Mouse (Mus musculus): ENCODE data around the gene Prkar1b.

Gene Prkar1b

GRCm38 (mm10) chr5:139066861-139067614 lies 82.8 kb downstream of the Prkar1b start:
- DNase-seq (ENCODE audit: low spot score): no peak

GRCm38 (mm10) chr5:139064611-139065010 lies 85.2 kb downstream of the Prkar1b start:
- no peak for DNase-seq (ENCODE audit: low spot score)

- no peak for DNase-seq (ENCODE audit: low spot score)
Observed at GRCm38 (mm10) chr5:139061680-139062079, 88.1 kb downstream of the Prkar1b start.

GRCm38 (mm10) chr5:139060460-139061051 lies 89.2 kb downstream of the Prkar1b start:
- no peak for DNase-seq (ENCODE audit: low spot score)

GRCm38 (mm10) chr5:139053176-139053575 lies 96.6 kb downstream of the Prkar1b start:
- DNase-seq (ENCODE audit: low spot score): peak; percentile 41

GRCm38 (mm10) chr5:139051276-139051675 lies 98.5 kb downstream of the Prkar1b start:
- DNase-seq (ENCODE audit: low spot score): no peak

- DNase-seq (ENCODE audit: low spot score): no peak
Observed at GRCm38 (mm10) chr5:139049367-139049766, 100.4 kb downstream of the Prkar1b start.

- DNase-seq (ENCODE audit: low spot score): no peak
Observed at GRCm38 (mm10) chr5:139047171-139047570, 102.6 kb downstream of the Prkar1b start.

- DNase-seq (ENCODE audit: low spot score): no peak
Observed at GRCm38 (mm10) chr5:139046636-139047035, 103.2 kb downstream of the Prkar1b start.

- DNase-seq (ENCODE audit: low spot score): no peak
Observed at GRCm38 (mm10) chr5:139043546-139043945, 106.3 kb downstream of the Prkar1b start.

- no peak for DNase-seq (ENCODE audit: low spot score)
Observed at GRCm38 (mm10) chr5:139042299-139042698, 107.5 kb downstream of the Prkar1b start.

- DNase-seq (ENCODE audit: low spot score): no peak
Observed at GRCm38 (mm10) chr5:139035171-139035570, 114.6 kb downstream of the Prkar1b start.

- no peak for DNase-seq (ENCODE audit: low spot score)
Observed at GRCm38 (mm10) chr5:139034746-139035145, 115.1 kb downstream of the Prkar1b start.

GRCm38 (mm10) chr5:139033406-139034317 lies 116.1 kb downstream of the Prkar1b start:
- DNase-seq (ENCODE audit: low spot score): peak; percentile 48

GRCm38 (mm10) chr5:139027603-139028002 lies 122.2 kb downstream of the Prkar1b start:
- no peak for DNase-seq (ENCODE audit: low spot score)

GRCm38 (mm10) chr5:139024351-139025105 lies 125.3 kb downstream of the Prkar1b start:
- DNase-seq (ENCODE audit: low spot score): no peak

- DNase-seq (ENCODE audit: low spot score): no peak
Observed at GRCm38 (mm10) chr5:139020595-139020994, 129.2 kb downstream of the Prkar1b start.

GRCm38 (mm10) chr5:139017371-139018124 lies 132.3 kb downstream of the Prkar1b start:
- DNase-seq (ENCODE audit: low spot score): peak; percentile 83

- no peak for DNase-seq (ENCODE audit: low spot score)
Observed at GRCm38 (mm10) chr5:139015097-139015496, 134.7 kb downstream of the Prkar1b start.

- DNase-seq (ENCODE audit: low spot score): no peak
Observed at GRCm38 (mm10) chr5:139010649-139011048, 139.2 kb downstream of the Prkar1b start.

- DNase-seq (ENCODE audit: low spot score): peak; percentile 55
Observed at GRCm38 (mm10) chr5:139007141-139007775, 142.5 kb downstream of the Prkar1b start.

Data from lung, postnatal 25 days (tissue).